Mouse (Mus musculus) CH12.LX (cell line): ENCODE results near the gene Nkap. TPM values are rescaled to one million over a fixed set of nuclear protein-coding genes. Genes with fewer than 3 reads are reported as not detected.

Experiments
- DNase-seq: peaks from one replicate; pipeline ENCODE4 v3.0.0-alpha.2; 2013; ENCODE audit errors: extremely low read depth
- H3K27ac ChIP-seq: 2 replicates; pipeline ENCODE4 v1.5.1; 2012; ENCODE audit warnings: low read depth, mild to moderate bottlenecking, control low read depth, moderate library complexity; ENCODE audit not compliant: insufficient read depth
- H3K27me3 ChIP-seq: replicated peaks from 2 replicates; pipeline ENCODE3; 2012; ENCODE audit warnings: inconsistent platforms
- H3K36me3 ChIP-seq, 2 experiments: replicated peaks in 1 of 2; 2 replicates each; pipeline versions ENCODE3 to v1.6.1; 2012; ENCODE audit warnings: inconsistent platforms in 1 of 2, low read length in 1 of 2, mild to moderate bottlenecking in 1 of 2, mixed read lengths in 1 of 2, moderate library complexity in 1 of 2; ENCODE audit not compliant: control insufficient read depth in 1 of 2, insufficient read depth in 1 of 2
- H3K4me1 ChIP-seq, 2 experiments: 2 replicates each; pipeline ENCODE4 v1.6.1; 2012; ENCODE audit warnings: inconsistent platforms in 1 of 2, moderate library complexity in 1 of 2; ENCODE audit not compliant: insufficient read depth in 2 of 2, control insufficient read depth in 1 of 2
- H3K4me2 ChIP-seq: 2 replicates; pipeline ENCODE4 v1.6.1; 2012; ENCODE audit warnings: low read depth, mild to moderate bottlenecking, control low read depth; ENCODE audit not compliant: poor library complexity, insufficient read depth, severe bottlenecking
- H3K4me3 ChIP-seq, 3 experiments: fragments of 150-350 bp in 1 of 3; sonication (generic) in 1 of 3; replicated peaks in 1 of 3; 2 replicates each; pipeline versions ENCODE3 to v1.5.1; 2011 to 2012; ENCODE audit warnings: low read depth in 2 of 3, low read length in 2 of 3, mild to moderate bottlenecking in 2 of 3, moderate library complexity in 2 of 3, control low read depth in 1 of 3, improper control_type of control experiment in 1 of 3, inconsistent platforms in 1 of 3, mixed read lengths in 1 of 3; ENCODE audit not compliant: poor library complexity in 1 of 3
- H3K79me2 ChIP-seq: replicated peaks from 2 replicates; pipeline ENCODE4 v1.6.1; 2012; ENCODE audit warnings: mild to moderate bottlenecking, moderate library complexity; ENCODE audit not compliant: control insufficient read depth, poor library complexity, insufficient read depth, severe bottlenecking; ENCODE audit errors: extremely low read depth
- H3K9ac ChIP-seq: 2 replicates; pipeline ENCODE4 v1.6.1; 2012; ENCODE audit warnings: low read depth, mild to moderate bottlenecking, control low read depth, moderate library complexity; ENCODE audit not compliant: insufficient read depth
- H3K9me3 ChIP-seq: replicated peaks from 2 replicates; pipeline ENCODE3; 2012; ENCODE audit warnings: low read length, inconsistent platforms, mixed read lengths
- BHLHE40 ChIP-seq: IDR thresholded peaks from 2 replicates; pipeline ENCODE4 v1.6.1; 2011; ENCODE audit warnings: mild to moderate bottlenecking, low read depth, low read length, improper control_type of control experiment
- CHD1 ChIP-seq: IDR thresholded peaks from 2 replicates; pipeline ENCODE4 v1.6.1; 2012; ENCODE audit warnings: low read depth, low read length, improper control_type of control experiment, inconsistent platforms
- CHD2 ChIP-seq: IDR thresholded peaks from 2 replicates; pipeline ENCODE4 v1.6.1; 2011; ENCODE audit warnings: low read length, improper control_type of control experiment
- E2F4 ChIP-seq: IDR thresholded peaks from 2 replicates; pipeline ENCODE4 v1.6.1; 2011; ENCODE audit warnings: low read depth, low read length, improper control_type of control experiment; ENCODE audit not compliant: insufficient replicate concordance
- ELF1 ChIP-seq: IDR thresholded peaks from 2 replicates; pipeline ENCODE4 v1.6.1; 2014; ENCODE audit warnings: low read depth, mild to moderate bottlenecking, inconsistent platforms, low read length, improper control_type of control experiment
- HCFC1 ChIP-seq: IDR thresholded peaks from 2 replicates; pipeline ENCODE4 v1.6.1; 2012; ENCODE audit warnings: low read depth, mild to moderate bottlenecking, inconsistent platforms, low read length, improper control_type of control experiment
- IRF4 ChIP-seq: IDR thresholded peaks from 2 replicates; pipeline ENCODE4 v1.6.1; 2014; ENCODE audit warnings: low read depth, mild to moderate bottlenecking, inconsistent platforms, low read length, improper control_type of control experiment
- JUN ChIP-seq: IDR thresholded peaks from 2 replicates; pipeline ENCODE4 v1.6.1; 2011; ENCODE audit warnings: low read depth, mild to moderate bottlenecking, low read length, improper control_type of control experiment, moderate library complexity; ENCODE audit not compliant: insufficient read depth
- JUND ChIP-seq: conservative IDR thresholded peaks from 2 replicates; pipeline ENCODE4 v1.6.1; 2011; ENCODE audit warnings: low read depth, low read length, improper control_type of control experiment
- KAT2A ChIP-seq: IDR thresholded peaks from 2 replicates; pipeline ENCODE4 v1.6.1; 2012; ENCODE audit warnings: low read length, improper control_type of control experiment, inconsistent platforms; ENCODE audit not compliant: insufficient replicate concordance
- MAFK ChIP-seq: IDR thresholded peaks from 2 replicates; pipeline ENCODE4 v1.6.1; 2011; ENCODE audit warnings: low read length, improper control_type of control experiment; ENCODE audit not compliant: insufficient replicate concordance
- MAX ChIP-seq: IDR thresholded peaks from 2 replicates; pipeline ENCODE4 v1.6.1; 2011; ENCODE audit warnings: low read length, improper control_type of control experiment
- MEF2A ChIP-seq: IDR thresholded peaks from 2 replicates; pipeline ENCODE4 v1.6.1; 2014; ENCODE audit warnings: low read depth, mild to moderate bottlenecking, inconsistent platforms, low read length, improper control_type of control experiment, borderline replicate concordance
- MXI1 ChIP-seq: IDR thresholded peaks from 2 replicates; pipeline ENCODE4 v1.6.1; 2011; ENCODE audit warnings: mild to moderate bottlenecking, low read depth, low read length, improper control_type of control experiment
- MYC ChIP-seq: IDR thresholded peaks from 2 replicates; pipeline ENCODE4 v1.6.1; 2011; ENCODE audit warnings: low read depth, mild to moderate bottlenecking, improper control_type of control experiment, low read length
- NELFE ChIP-seq: IDR thresholded peaks from 2 replicates; pipeline ENCODE4 v1.6.1; 2011; ENCODE audit warnings: low read depth, low read length, improper control_type of control experiment
- NRF1 ChIP-seq: IDR thresholded peaks from 2 replicates; pipeline ENCODE4 v1.6.1; 2014; ENCODE audit warnings: low read depth, mild to moderate bottlenecking, inconsistent platforms, low read length, improper control_type of control experiment, moderate library complexity
- POLR2A ChIP-seq: IDR thresholded peaks from 2 replicates; pipeline ENCODE4 v1.6.1; 2011; ENCODE audit warnings: low read depth, mild to moderate bottlenecking, improper control_type of control experiment, low read length
- RAD21 ChIP-seq: IDR thresholded peaks from 2 replicates; pipeline ENCODE4 v1.6.1; 2011; ENCODE audit warnings: low read depth, mild to moderate bottlenecking, low read length, improper control_type of control experiment, moderate library complexity
- SIN3A ChIP-seq: IDR thresholded peaks from 2 replicates; pipeline ENCODE4 v1.6.1; 2012; ENCODE audit warnings: low read length, improper control_type of control experiment, inconsistent platforms
- TBP ChIP-seq: conservative IDR thresholded peaks from 2 replicates; pipeline ENCODE4 v1.6.1; 2011; ENCODE audit warnings: low read depth, low read length, improper control_type of control experiment
- TCF12 ChIP-seq: IDR thresholded peaks from 2 replicates; pipeline ENCODE4 v1.6.1; 2014; ENCODE audit warnings: low read depth, mild to moderate bottlenecking, inconsistent platforms, low read length, improper control_type of control experiment
- UBTF ChIP-seq: IDR thresholded peaks from 2 replicates; pipeline ENCODE4 v1.6.1; 2012; ENCODE audit warnings: low read depth, mild to moderate bottlenecking, inconsistent platforms, low read length, improper control_type of control experiment, moderate library complexity
- ZMIZ1 ChIP-seq: IDR thresholded peaks from 2 replicates; pipeline ENCODE4 v1.6.1; 2012; ENCODE audit warnings: low read depth, mild to moderate bottlenecking, inconsistent platforms, low read length, improper control_type of control experiment
- ZNF384 ChIP-seq: IDR thresholded peaks from 2 replicates; pipeline ENCODE4 v1.6.1; 2012; ENCODE audit warnings: low read depth, low read length, improper control_type of control experiment, inconsistent platforms
- dilution Hi-C: fragments of 300-500 bp; cut with MboI; formaldehyde crosslinking; loops from 2 replicates; pipeline ENCODE4 v1.14.3; 2020; ENCODE audit warnings: low sequenced_read_pairs; ENCODE audit not compliant: extremely low pct_unique_long_range_greater_than_20kb, extremely low pct_ligation_motif_present
- in situ Hi-C: fragments of 300-500 bp; cut with MboI; formaldehyde crosslinking; loops from 3 replicates; pipeline ENCODE4 v1.14.3; 2019; ENCODE audit warnings: low sequenced_read_pairs, low pct_ligation_motif_present, low pct_unique_long_range_greater_than_20kb, mixed read lengths
- polyA plus RNA-seq: library from polyadenylated mRNA; unstranded; fragments of >175 nt; gene quantifications from 2 replicates; pipeline ENCODE4 v1.2.1, GENCODE M21; 2012; ENCODE audit warnings: low read depth; ENCODE audit not compliant: insufficient read length
- total RNA-seq, 2 experiments: library from RNA; depleted of rRNA; stranded (reverse); fragments of 300-350 nt in 1 of 2; fragments of >200 nt in 1 of 2; gene quantifications; 2 replicates each; pipeline ENCODE4 v1.2.3; 2012 to 2014

Gene Nkap
- total RNA-seq (2012; rRNA removed), result 10.5 and 11.6 TPM in 2 replicates
- total RNA-seq (2014; rRNA removed), result 19.4 TPM in 2 replicates
- polyA plus RNA-seq, result 17.4 and 28.2 TPM in 2 replicates

DNA sequence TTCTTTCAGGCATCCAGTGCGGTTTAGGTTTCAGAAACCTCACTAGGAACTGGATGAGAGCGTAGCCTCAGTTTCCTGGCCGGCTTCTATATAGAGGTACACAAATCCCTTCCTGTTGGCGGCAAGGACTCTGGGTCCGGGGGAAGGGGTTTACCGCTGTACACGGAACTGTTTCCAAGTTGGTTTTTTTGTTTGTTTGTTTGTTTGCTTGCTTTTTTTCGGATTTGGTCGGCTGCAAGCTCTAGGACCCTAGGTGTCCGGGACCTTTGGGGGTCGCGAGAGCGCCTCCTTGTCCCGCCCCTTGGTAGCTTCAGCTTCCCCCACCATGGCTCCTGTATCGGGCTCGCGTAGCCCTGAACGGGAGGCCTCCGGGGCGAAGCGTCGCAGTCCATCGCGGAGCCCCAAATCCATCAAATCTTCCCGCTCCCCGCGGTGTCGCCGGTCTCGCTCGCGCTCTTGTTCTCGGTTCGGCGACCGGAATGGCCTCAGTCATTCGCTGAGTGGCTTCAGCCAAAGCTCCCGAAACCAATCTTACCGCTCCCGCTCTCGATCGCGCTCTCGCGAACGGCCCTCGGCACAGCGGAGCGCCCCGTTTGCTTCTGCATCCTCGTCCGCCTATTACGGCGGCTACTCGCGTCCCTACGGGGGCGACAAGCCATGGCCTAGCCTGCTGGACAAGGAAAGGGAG lies at the start of gene Nkap:
Nkap (plus strand) TSS at position 125 of the 688 bp plus-strand sequence.
- Histone ChIP-seq H3K4me1 (no peaks in the 10 kb centered on the region), H3K9me3 (no peaks in the 10 kb centered on the region), H3K4me3 (peak within 1 kb of the TSS; percentile 68 to 94 (median 72)), H3K9ac (peak within 1 kb of the TSS; percentile 98), H3K79me2 (peaks cover 24% of the 10 kb centered on the region), H3K36me3 (no peaks in the 10 kb centered on the region), H3K27ac (peak within 1 kb of the TSS; percentile 90), H3K4me2 (peak within 1 kb of the TSS; percentile 47; the same call in 1 of the 2 replicates), H3K27me3 (no peaks in the 10 kb centered on the region)
- in situ Hi-C loops (no loop called here), dilution Hi-C loops (no loop called here)
- TF ChIP-seq NRF1 (0 out of 2 replicates have a peak, but pooled peaks have one; percentile 29), HCFC1 (peak; percentile 89), JUND (no peak), MXI1 (peak; percentile 45; the same call in 1 of the 2 replicates), JUN (no peak), MAFK (no peak), RAD21 (no peak), E2F4 (peak; percentile 82; the same call in 1 of the 2 replicates), UBTF (no peak; the same call in 1 of the 2 replicates), MEF2A (peak; percentile 57), BHLHE40 (no peak), NELFE (no peak; the same call in 1 of the 2 replicates), TBP (peak; percentile 91), ZMIZ1 (0 out of 2 replicates have a peak, but pooled peaks have one; percentile 37), CHD2 (peak; percentile 58), ELF1 (peak; percentile 83), MAX (peak; percentile 29; the same call in 1 of the 2 replicates), CHD1 (0 out of 2 replicates have a peak, but pooled peaks have one; percentile 41), SIN3A (peak; percentile 91), KAT2A (peak; percentile 74; the same call in 1 of the 2 replicates), ZNF384 (peak; percentile 53; the same call in 1 of the 2 replicates), MYC (0 out of 2 replicates have a peak, but pooled peaks have one; percentile 16), IRF4 (peak; percentile 28; the same call in 1 of the 2 replicates), POLR2A (peak; percentile 33), TCF12 (peak; percentile 72)
- peak; percentile 78 for DNase-seq
